Mouse (Mus musculus): ENCODE results near the gene Gm11627. TPM values are rescaled to one million over a fixed set of nuclear protein-coding genes. Genes with fewer than 3 reads are reported as not detected.
"Not testable (repeated sequence)": the region's sequence is repeated elsewhere in the genome, so short reads cannot be mapped to it uniquely, and the experiment has no call there.

Gm11627 gene
- total RNA-seq, 2 experiments from 2014 or later = 4.4 to 5.3 TPM

GRCm38 (mm10) chr11:102564952-102565671 lies 14.1 kb downstream of the Gm11627 start:
- not testable (repeated sequence) for DNase-seq

- no peak for DNase-seq
Observed at GRCm38 (mm10) chr11:102558704-102559103, 20.6 kb downstream of the Gm11627 start.

DNA sequence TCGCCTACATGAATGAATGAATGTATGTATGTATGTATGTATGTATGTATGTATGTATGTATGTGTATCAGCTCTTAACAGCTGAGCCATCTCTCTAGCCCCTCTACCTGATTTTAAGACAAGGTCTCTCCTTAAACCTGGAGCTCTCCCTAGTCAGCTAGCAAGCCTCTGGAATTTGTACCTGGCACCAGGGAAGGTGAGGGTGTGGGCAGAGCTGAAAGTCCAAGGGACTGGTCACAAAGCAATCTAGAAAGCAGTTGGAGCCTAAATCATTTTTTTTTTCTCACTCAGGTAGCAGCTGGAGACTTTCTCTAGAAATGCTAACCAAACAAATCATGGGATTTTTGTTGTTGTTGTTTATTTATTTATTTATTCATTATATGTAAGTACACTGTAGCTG lies 21.9 kb downstream of the Gm11627 start:
- DNase-seq = no peak

- DNase-seq = no peak
Observed at GRCm38 (mm10) chr11:102556716-102557074, 22.6 kb downstream of the Gm11627 start.

GRCm38 (mm10) chr11:102556031-102556715 lies 23.1 kb downstream of the Gm11627 start, which contains the start of gene Gpatch8:
Gene Gpatch8, minus strand, starts transcription at chr11:102556392.
- DNase-seq = peak; percentile 96

DNA sequence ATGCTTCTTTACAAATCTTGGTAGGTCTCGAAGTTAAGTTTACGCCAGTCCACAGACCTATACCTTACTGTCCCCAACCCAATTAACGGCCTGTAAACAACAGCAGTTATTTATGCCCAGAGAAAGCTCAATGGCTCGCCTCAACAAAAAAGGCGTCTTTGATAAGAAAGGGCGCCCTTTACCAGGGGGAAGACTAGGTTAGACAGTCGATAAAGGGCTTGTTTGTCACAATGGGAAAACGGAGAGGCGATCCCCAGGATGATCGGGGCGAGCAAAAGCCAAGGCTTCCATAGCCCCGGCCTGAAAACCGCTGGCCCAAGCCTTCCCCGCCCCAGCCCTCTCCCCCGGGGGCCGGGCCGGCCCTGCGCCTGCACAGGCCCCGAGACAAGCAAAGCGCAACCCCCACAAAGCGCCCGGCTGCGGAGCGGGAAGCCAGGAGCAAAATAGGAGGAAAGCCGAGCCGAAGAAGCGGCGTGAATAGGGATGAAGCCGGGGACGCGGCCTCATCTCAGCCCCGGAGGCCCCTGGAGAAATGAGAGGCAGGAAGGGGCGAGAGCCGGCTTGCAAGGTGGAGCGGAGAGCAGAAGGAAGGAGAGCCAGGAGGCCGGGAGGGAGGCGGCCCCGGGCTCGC lies 23.7 kb downstream of the Gm11627 start:
- DNase-seq = no peak

DNA sequence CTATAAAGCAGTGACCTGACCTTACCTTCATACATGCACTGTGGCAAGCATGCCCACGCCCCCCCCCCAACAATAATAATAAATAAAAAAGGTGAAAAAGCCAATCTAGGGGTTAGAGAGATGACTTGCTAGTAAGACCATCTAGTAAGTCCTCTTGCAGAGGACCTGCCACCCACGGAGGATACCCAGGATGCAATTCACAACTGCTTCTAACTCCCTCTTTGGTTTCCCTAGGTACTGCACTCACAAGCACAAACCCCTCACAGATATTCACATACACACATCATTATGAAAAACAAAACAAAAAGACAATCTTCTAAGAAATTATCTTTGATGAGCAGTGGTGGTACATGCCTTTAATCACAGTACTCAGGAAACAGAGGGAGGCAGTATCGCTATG lies 27.2 kb downstream of the Gm11627 start:
- no peak for DNase-seq

- DNase-seq = no peak
Observed at GRCm38 (mm10) chr11:102551176-102551575, 28.1 kb downstream of the Gm11627 start.

DNA sequence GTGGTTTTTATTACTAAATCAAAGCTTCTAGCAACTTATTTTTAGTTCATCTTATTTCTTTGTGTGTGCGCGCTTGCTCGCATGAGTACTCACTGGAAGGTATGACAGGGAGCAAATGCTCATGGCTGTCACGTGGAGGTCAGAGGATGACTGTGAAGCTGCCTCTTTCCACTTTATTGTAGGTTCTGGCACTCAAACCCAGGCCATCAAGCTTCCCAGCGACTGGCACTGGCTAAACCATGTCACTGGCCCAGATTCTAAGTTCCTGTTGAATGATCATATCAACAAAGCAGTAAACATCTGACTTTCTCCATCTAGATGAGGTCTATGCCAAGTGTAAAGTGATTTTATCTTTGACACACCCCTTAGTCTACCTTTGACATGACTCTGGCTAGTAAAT lies 37.8 kb downstream of the Gm11627 start:
- DNase-seq = no peak

DNA sequence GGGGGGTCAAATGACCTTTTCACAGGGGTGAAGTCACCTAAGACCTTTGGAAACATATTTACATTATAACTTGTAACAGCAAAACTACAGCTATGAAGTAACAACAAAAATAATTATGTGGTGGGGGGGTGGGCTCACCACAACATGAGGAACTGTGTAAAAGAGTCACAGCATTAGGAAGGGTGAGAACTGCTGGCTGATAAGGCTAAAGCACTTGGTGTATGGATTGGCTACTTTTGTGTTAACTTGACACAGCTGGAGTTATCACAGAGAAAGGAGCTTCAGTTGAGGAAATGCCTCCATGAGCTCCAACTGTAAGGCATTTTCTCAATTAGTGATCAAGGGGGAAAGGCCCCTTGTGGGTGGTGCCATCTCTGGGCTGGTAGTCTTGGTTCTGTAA lies 39.0 kb downstream of the Gm11627 start:
- not testable (repeated sequence) for DNase-seq

- DNase-seq = no peak
Observed at GRCm38 (mm10) chr11:102539690-102540089, 39.6 kb downstream of the Gm11627 start.

DNA sequence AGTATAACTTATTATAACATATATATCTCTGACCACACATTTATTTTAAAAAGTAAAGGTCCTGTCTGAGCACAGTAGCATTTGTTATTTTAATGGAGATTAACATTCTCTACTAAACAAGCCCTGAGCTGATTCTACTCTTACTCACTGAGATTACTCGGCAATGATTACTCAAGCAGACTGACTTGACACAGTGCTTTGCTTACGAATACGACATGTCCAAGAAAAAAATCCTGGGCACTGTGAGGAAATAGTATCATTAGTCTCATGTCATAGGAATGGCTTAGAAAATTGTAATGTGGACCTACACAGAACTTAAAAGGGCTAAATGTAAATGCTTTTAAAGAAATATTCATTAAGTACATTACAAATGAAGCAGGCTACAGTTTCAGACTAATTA lies 43.1 kb downstream of the Gm11627 start:
- DNase-seq = no peak

- DNase-seq = no peak
Observed at GRCm38 (mm10) chr11:102534078-102534477, 45.2 kb downstream of the Gm11627 start.

GRCm38 (mm10) chr11:102531425-102531824 lies 47.8 kb downstream of the Gm11627 start:
- DNase-seq = no peak

Other genes starting within 250 kb of the Gm11627 start
- gene Slc4a1, start 213.3 kb downstream of the Gm11627 start, total RNA-seq (2021) = 10 to 100 TPM in 1 of 2 experiments, 1 to 10 TPM in 1; 7.2 to 22.1 TPM
- gene Rundc3a, start 186.1 kb downstream of the Gm11627 start, total RNA-seq (2021) = 1 to 10 TPM in 1 of 2 experiments, under 1 TPM in 1; 0.50 to 1.9 TPM
- gene Slc25a39, start 171.5 kb downstream of the Gm11627 start, total RNA-seq (2021) = 100 to 1,000 TPM; 161 to 165 TPM
- gene Grn, start 149.1 kb downstream of the Gm11627 start, total RNA-seq (2021) = 100 to 1,000 TPM; 141 to 144 TPM
- 10 to 100 TPM; 30.2 to 30.5 TPM for gene Fam171a2, start 131.8 kb downstream of the Gm11627 start, total RNA-seq (2021)
- gene Itga2b, start 109.3 kb downstream of the Gm11627 start, total RNA-seq (2021) = 1 to 10 TPM; 4.2 to 5.4 TPM
- 10 to 100 TPM; 29.5 to 29.7 TPM for gene Gpatch8, start 23.1 kb downstream of the Gm11627 start, total RNA-seq (2021)
- gene Fzd2, start 24.9 kb upstream of the Gm11627 start, total RNA-seq (2021) = 10 to 100 TPM; 21.9 TPM
- under 1 TPM; 0.09 to 0.33 TPM for gene Meioc, start 84.3 kb upstream of the Gm11627 start, total RNA-seq (2021)
- gene Ccdc43, start 118.3 kb upstream of the Gm11627 start, total RNA-seq (2021) = 10 to 100 TPM; 21.8 to 23.2 TPM
- 1 to 10 TPM; 6.9 TPM for gene Adam11, start 182.0 kb upstream of the Gm11627 start, total RNA-seq (2021)
- gene Gjc1, start 240.2 kb upstream of the Gm11627 start, total RNA-seq (2021) = 10 to 100 TPM; 78.3 to 83.0 TPM

Measured in heart, postnatal 4 days (tissue).